Mouse (Mus musculus): ENCODE measurements around the gene Sult2a3. TPM values are rescaled to one million over a fixed set of nuclear protein-coding genes. Genes with fewer than 3 reads are reported as not detected.
"Not testable (repeated sequence)": the region's sequence is repeated elsewhere in the genome, so short reads cannot be mapped to it uniquely, and the experiment has no call there.

The Sult2a3 gene
- total RNA-seq (2021): 6.0 TPM in 1 of 2 replicates, not detected in the other
- long read RNA-seq, experiment 1: 0 reads
- long read RNA-seq, experiment 2, partial matches to known transcripts: 0 of 3 reads
- long read RNA-seq, experiment 2, other reads (novel, unspliced or antisense): 1 of 3 reads

DNA sequence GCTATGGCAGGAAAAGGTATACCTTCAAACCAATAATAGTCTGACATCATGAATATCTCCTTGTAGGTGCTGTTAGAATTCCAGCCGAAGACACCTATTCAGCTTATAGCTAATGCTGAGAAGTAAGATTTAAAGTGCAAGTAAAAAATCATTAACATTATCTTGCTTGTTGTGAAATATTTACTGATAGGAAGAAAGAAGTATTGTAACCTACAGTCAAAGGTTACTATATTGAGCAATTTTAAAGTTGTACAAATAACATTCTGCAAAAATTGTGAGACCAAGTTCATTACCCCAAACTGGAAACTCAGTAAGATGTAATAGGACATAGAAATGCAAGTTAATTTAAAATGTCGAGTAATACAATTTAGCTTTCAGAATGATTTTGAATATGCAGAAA lies at the start of gene Sult2a3:
TSS of gene Sult2a3 (minus strand) at position 101 of the 400 bp plus-strand sequence.
- no peak for DNase-seq

DNA sequence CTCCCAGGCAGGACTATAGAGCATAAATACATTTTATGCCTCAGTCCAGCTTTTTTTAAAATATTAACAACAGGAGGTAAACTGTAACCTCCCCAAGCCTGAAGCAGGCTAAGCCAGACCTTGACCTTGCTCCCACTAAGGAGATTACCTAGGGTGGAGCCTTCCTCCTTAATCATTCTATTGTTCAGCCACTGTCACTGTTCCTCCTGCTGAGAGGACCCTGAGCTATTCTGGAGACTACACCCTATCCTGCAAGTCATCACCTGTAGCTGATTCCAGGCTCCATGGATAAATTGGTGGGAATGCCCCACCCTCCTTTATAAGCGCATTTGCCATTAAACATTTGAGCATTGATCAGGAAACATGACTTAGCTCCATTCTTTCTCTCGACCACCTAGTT lies 2.4 kb downstream of the Sult2a3 start:
- DNase-seq: no peak

DNA sequence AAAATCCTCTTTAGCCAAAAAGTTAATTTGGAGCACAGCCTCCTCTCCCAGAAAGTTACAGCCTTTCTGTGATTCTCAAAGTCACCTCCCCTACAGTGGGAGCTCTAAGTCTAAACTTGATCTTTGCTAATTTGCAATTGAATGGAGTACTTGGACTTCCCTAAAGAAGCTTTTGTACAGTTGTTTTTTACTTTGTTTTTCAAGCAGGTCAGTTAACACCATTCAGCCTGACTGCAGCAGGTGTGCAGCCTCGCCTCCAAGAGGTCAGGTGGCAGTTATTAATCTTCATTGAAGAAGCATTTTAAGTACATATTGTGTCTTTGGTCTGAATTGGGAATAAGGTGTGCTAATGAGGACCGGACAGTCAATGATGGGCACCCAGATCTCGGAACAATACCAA lies 3.0 kb downstream of the Sult2a3 start:
- not testable (repeated sequence) for DNase-seq

DNA sequence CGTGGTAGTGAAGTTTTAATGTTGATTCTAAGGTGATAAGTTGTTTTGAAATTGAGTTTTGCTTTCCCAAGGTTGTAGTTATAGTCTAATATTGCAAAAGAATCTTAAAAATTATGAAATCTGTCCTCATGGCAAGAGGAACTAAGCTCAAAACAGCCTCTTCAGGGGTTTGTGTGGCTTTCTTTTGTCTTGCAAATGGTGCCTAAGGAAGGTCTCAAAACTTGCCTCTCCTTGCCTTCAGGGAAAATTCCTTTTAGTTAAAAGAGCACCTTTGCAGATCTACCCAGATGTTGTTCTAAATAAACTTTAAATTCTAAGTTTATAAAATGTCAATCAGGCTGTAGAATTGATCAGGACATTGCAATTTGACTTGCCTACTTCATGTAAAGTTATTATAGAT lies 6.1 kb downstream of the Sult2a3 start:
- DNase-seq: no peak

DNA sequence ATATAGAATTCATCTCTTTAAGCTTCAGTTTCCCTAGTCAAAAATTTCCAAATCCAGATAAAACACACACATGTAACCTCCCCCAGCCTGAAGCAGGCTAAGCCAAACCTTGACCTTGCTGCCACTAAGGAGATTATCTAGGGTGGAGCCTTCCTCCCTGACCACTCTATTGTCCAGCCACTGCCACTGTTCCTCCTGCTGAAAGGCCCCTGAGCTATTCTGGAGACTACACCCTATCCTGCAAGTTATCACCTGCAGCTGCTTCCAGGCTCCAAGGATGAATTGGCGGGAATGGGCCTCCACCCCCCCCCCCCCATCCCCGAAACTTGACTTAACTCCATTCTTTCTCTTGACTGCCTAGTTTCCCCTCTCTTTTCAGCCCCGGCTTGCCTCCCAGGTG lies 8.4 kb downstream of the Sult2a3 start:
- DNase-seq: not testable (repeated sequence)

DNA sequence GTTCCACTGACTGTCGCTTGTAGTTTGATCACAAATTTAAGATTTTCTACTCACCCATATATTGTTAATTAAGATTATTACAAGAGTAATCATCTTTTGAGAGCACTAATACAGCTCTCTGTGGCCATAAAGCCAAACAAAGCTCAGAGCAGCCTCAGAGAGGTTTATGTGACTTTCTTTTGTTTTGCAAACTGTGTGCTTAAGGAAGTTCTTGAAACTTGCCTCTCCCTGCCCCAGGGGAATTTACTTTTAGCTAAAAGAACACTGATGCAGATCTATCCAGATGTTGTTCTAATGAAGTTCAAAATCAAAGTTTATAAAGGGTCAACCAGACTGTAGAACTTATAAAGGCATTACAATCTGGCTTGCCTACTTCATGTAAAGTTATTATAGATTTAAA lies 75.0 kb downstream of the Sult2a3 start:
- DNase-seq: not testable (repeated sequence)

DNA sequence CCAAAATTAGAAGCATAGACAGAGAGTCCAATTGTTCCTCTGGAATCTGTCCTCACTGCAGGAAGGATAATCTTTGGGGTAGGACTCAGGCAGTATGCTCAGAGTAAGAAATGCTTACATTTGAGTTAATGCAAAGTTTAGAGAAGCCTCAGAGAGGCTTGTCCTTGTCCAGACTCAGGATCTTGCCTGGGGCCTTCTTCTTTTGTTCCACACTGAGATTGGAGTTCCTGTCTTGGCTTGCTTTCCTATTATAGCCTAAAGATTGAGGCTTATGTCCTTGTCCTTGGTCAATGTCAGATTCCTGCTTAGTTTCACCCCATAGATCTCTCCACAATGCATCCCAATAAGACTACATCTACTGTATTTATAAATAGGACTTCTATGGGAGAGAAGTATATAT lies 92.0 kb downstream of the Sult2a3 start:
- DNase-seq: not testable (repeated sequence)

Other genes with a start within 250 kb of the Sult2a3 start
- 5.4 TPM in 1 of 2 replicates, not detected in the other for gene Sult2a4, start 133.4 kb downstream of the Sult2a3 start, total RNA-seq (2021)
- gene Sult2a6, start 131.8 kb upstream of the Sult2a3 start, total RNA-seq (2021): 6.9 TPM in 1 of 2 replicates, not detected in the other
- gene Obox8, start 210.5 kb upstream of the Sult2a3 start, total RNA-seq (2021): not detected in 2 replicates

Measured in adrenal gland, postnatal 14 days (tissue).